Mouse (Mus musculus): Measurements from ENCODE around the gene Foxc2. TPM values are rescaled to one million over a fixed set of nuclear protein-coding genes. Genes with fewer than 3 reads are reported as not detected.

The Foxc2 gene
- polyA plus RNA-seq, 1 experiment from 2014 or later: 0.94 TPM

GRCm38 (mm10) chr8:121080361-121081090 lies 35.4 kb upstream of the Foxc2 start:
- Histone ChIP-seq H3K27me3 (replicated peaks) (peaks cover 100% of the 10 kb centered on the region), H3K4me2 (peak overlapping the region; percentile 46), H3K4me1 (no peaks in the 10 kb centered on the region), H3K9ac (peak overlapping the region; percentile 37), H3K9me3 (replicated peaks) (no peaks in the 10 kb centered on the region), H3K4me3 (0 out of 2 replicates have a peak overlapping the region, but pooled peaks have one; percentile 2), H3K27ac (no peak overlapping the region), H3K36me3 (no peaks in the 10 kb centered on the region)
- ATAC-seq: no peak
- WGBS (ENCODE audit: insufficient replicate concordance): 2% methylated on average over 48 of the region's 49 CpGs

DNA sequence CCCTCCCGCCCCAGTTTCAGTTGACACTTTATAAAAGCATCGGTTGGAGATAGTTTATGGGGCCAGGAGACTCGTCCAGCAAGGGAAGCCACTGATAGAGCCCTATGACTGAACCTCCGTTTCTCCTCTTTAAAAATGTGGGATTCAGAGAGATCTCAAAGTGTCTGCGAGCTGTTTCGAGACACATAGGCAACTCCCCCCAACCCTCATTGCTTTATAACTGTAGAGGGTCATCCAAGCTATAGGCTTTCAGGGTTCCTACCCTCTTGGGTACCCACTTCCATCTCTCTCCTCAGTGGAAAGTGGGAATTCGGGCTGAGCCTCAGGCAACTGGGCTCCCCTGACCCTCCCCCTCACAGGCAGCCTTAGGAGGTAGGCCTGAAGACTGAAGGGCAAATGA lies 34.6 kb upstream of the Foxc2 start:
- H3K9me3 ChIP-seq (replicated peaks): no peaks in the 10 kb centered on the region
- H3K27me3 ChIP-seq (replicated peaks): peaks cover 100% of the 10 kb centered on the region
- H3K4me2 ChIP-seq: peak overlapping the region; percentile 46; the same call in 1 of the 2 replicates
- no peak overlapping the region for H3K4me3 ChIP-seq
- ATAC-seq: no peak
- H3K9ac ChIP-seq: no peak overlapping the region
- WGBS (ENCODE audit: insufficient replicate concordance): 4% methylated on average over 7 of the region's 7 CpGs
- H3K36me3 ChIP-seq: no peaks in the 10 kb centered on the region
- no peak overlapping the region for H3K27ac ChIP-seq
- no peaks in the 10 kb centered on the region for H3K4me1 ChIP-seq

DNA sequence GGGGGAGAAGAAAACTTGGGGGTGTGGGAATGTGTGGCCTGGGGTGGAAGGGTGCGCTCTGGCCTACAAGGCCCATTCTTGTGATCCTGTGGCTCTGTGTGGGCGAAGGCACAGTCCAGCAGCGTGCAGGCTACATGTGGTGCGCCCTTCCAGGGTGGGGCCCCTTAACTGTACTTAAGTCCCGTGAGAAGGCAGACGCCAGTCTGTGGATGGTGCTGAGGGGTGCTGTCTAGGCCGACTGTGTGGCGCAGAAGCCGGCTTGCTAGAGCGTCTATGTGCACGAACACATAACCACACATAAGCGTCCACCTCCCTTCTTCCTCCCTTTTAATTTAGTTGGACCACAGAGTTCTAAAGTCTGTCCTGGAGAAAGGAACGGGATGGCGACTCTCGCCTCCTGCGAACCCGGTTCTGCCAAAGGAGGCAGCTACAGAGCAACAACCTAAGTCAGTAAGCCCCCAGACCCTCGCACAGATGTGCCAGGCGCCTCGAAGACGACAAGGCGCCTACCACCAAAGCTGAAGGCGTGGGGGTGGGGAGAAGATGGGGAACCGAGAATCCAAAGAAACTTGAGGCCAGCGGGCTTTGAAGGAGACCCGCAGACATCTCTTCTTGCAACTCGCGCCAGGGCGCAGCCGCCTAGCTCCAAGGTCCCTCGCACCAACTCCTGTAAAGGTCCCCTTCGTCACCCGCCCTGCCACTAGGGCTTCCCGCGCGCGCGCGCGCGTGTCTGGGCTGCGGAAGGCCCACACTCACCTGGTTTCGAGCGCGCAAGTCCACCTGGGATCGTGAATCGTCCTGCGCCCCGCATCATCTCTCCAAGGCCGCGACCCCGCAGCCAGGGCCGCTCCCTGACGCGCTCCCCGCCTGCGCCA lies 33.5 kb upstream of the Foxc2 start:
- Histone ChIP-seq H3K9ac (peak overlapping the region; percentile 35; the same call in 1 of the 2 replicates), H3K4me3 (peak overlapping the region; percentile 43), H3K27ac (peak overlapping the region; percentile 72), H3K4me2 (peak overlapping the region; percentile 68), H3K4me1 (no peaks in the 10 kb centered on the region), H3K36me3 (no peaks in the 10 kb centered on the region), H3K27me3 (replicated peaks) (peaks cover 100% of the 10 kb centered on the region), H3K9me3 (replicated peaks) (no peaks in the 10 kb centered on the region)
- WGBS (ENCODE audit: insufficient replicate concordance): 2% methylated on average over 54 of the region's 57 CpGs
- no peak for ATAC-seq

GRCm38 (mm10) chr8:121083093-121083935 lies 32.7 kb upstream of the Foxc2 start:
- Histone ChIP-seq H3K36me3 (no peaks in the 10 kb centered on the region), H3K27ac (peak overlapping the region; percentile 72), H3K4me2 (peak overlapping the region; percentile 68), H3K27me3 (replicated peaks) (peaks cover 100% of the 10 kb centered on the region), H3K4me3 (peak overlapping the region; percentile 43), H3K9ac (peak overlapping the region; percentile 39), H3K4me1 (no peaks in the 10 kb centered on the region), H3K9me3 (replicated peaks) (no peaks in the 10 kb centered on the region)
- under 1% methylated on average over 79 of the region's 89 CpGs for WGBS (ENCODE audit: insufficient replicate concordance)
- 0 out of 2 replicates have a peak, but pooled peaks have one; percentile 22 for ATAC-seq

- no peaks in the 10 kb centered on the region for H3K4me1 ChIP-seq
- 0 out of 2 replicates have a peak overlapping the region, but pooled peaks have one; percentile 39 for H3K9ac ChIP-seq
- H3K36me3 ChIP-seq: no peaks in the 10 kb centered on the region
- H3K9me3 ChIP-seq (replicated peaks): no peaks in the 10 kb centered on the region
- H3K4me2 ChIP-seq: peak overlapping the region; percentile 68
- H3K4me3 ChIP-seq: peak overlapping the region; percentile 43
- H3K27ac ChIP-seq: peak overlapping the region; percentile 72
- H3K27me3 ChIP-seq (replicated peaks): peaks cover 100% of the 10 kb centered on the region
- ATAC-seq: no peak; the same call in 1 of the 2 replicates
- WGBS (ENCODE audit: insufficient replicate concordance): 1% methylated on average over 11 of the region's 27 CpGs
Measured at GRCm38 (mm10) chr8:121083936-121084209, 32.1 kb upstream of the Foxc2 start.

- WGBS (ENCODE audit: insufficient replicate concordance): 1% methylated on average over 81 of the region's 83 CpGs
- peaks cover 100% of the 10 kb centered on the region for H3K27me3 ChIP-seq (replicated peaks)
- peak within 1 kb of the TSS; percentile 68 for H3K4me2 ChIP-seq
- no peaks in the 10 kb centered on the region for H3K4me1 ChIP-seq
- H3K4me3 ChIP-seq: peak within 1 kb of the TSS; percentile 43
- ATAC-seq: no peak
- H3K36me3 ChIP-seq: no peaks in the 10 kb centered on the region
- peak within 1 kb of the TSS; percentile 62 for H3K9ac ChIP-seq
- no peaks in the 10 kb centered on the region for H3K9me3 ChIP-seq (replicated peaks)
- H3K27ac ChIP-seq: peak within 1 kb of the TSS; percentile 72
Measured at GRCm38 (mm10) chr8:121084210-121084951, 31.6 kb upstream of the Foxc2 start, which contains the start of gene Foxf1. TSS of gene Foxf1 (plus strand) at chr8:121084386.

GRCm38 (mm10) chr8:121085011-121085410 lies 31.0 kb upstream of the Foxc2 start:
- no peaks in the 10 kb centered on the region for H3K9me3 ChIP-seq (replicated peaks)
- WGBS (ENCODE audit: insufficient replicate concordance): 4% methylated on average over 30 of the region's 30 CpGs
- no peaks in the 10 kb centered on the region for H3K4me1 ChIP-seq
- peak overlapping the region; percentile 68 for H3K4me2 ChIP-seq
- H3K4me3 ChIP-seq: peak overlapping the region; percentile 43
- peak overlapping the region; percentile 62 for H3K9ac ChIP-seq
- ATAC-seq: no peak
- no peaks in the 10 kb centered on the region for H3K36me3 ChIP-seq
- H3K27me3 ChIP-seq (replicated peaks): peaks cover 100% of the 10 kb centered on the region
- H3K27ac ChIP-seq: 0 out of 2 replicates have a peak overlapping the region, but pooled peaks have one; percentile 54

GRCm38 (mm10) chr8:121085561-121085960 lies 30.4 kb upstream of the Foxc2 start:
- Histone ChIP-seq H3K9me3 (replicated peaks) (no peaks in the 10 kb centered on the region), H3K4me2 (peak overlapping the region; percentile 28), H3K4me3 (peak overlapping the region; percentile 43), H3K27me3 (replicated peaks) (peaks cover 100% of the 10 kb centered on the region), H3K36me3 (no peaks in the 10 kb centered on the region), H3K27ac (no peak overlapping the region), H3K9ac (peak overlapping the region; percentile 62), H3K4me1 (no peaks in the 10 kb centered on the region)
- ATAC-seq: no peak
- 44% methylated on average over 3 of the region's 3 CpGs for WGBS (ENCODE audit: insufficient replicate concordance)

DNA sequence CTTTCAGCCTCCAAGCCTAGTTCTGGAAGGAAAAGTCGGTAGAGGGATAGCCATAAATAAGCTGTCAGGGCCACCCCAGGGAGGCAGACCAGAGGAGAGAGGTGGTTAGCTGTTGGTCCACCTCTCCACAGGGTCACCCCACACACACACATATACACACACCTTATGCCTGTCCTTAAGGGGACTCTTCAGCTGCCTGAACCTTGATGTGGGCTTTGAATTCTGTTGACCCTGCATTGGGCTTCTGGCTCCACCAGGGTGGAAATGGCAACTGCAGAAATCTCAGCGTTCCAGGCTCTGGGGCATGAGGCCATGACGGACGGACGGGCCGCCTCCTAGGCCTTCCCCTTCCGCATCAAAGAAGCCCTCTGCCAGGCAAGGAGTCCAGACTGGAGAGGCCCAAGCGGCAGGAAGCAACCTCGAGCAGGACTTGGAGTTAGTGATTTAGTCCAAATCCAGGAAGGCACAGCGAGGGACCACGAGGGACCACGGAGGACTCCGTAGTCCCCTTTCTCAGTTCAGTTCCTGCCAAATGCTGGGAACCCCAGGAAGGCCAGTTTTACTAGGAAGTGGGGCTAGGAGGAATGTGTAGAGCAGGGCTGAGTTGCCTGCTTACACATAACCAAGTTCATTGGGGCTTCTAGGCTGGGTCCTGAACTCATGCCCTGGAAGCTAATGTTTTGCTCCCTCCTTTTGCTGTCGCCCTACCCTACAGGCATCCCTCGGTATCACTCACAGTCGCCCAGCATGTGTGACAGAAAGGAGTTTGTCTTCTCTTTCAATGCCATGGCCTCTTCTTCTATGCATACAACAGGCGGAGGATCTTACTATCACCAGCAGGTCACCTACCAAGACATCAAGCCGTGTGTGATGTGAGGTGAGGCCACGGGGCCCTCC lies 29.7 kb upstream of the Foxc2 start:
- Histone ChIP-seq H3K4me3 (peak overlapping the region; percentile 43), H3K27me3 (replicated peaks) (peaks cover 100% of the 10 kb centered on the region), H3K27ac (no peak overlapping the region), H3K36me3 (no peaks in the 10 kb centered on the region), H3K4me1 (no peaks in the 10 kb centered on the region), H3K9ac (peak overlapping the region; percentile 62), H3K9me3 (replicated peaks) (no peaks in the 10 kb centered on the region), H3K4me2 (peak overlapping the region; percentile 28)
- 16% methylated on average over 19 of the region's 19 CpGs for WGBS (ENCODE audit: insufficient replicate concordance)
- ATAC-seq: no peak

GRCm38 (mm10) chr8:121088281-121088680 lies 27.7 kb upstream of the Foxc2 start:
- H3K4me3 ChIP-seq: no peak overlapping the region; the same call in 1 of the 2 replicates
- H3K27me3 ChIP-seq (replicated peaks): peaks cover 99% of the 10 kb centered on the region
- no peaks in the 10 kb centered on the region for H3K36me3 ChIP-seq
- peak overlapping the region; percentile 36; the same call in 1 of the 2 replicates for H3K4me2 ChIP-seq
- no peaks in the 10 kb centered on the region for H3K9me3 ChIP-seq (replicated peaks)
- no peak overlapping the region for H3K27ac ChIP-seq
- H3K4me1 ChIP-seq: 0 out of 2 replicates have a peak, but pooled peaks cover 3% of the 10 kb centered on the region
- ATAC-seq: no peak
- no peak overlapping the region for H3K9ac ChIP-seq
- 20% methylated on average over 8 of the region's 8 CpGs for WGBS (ENCODE audit: insufficient replicate concordance)

All from liver, embryonic 12.5 days (tissue).